Mouse (Mus musculus): ENCODE measurements around the gene Pecr.
A peak's percentile ranks its signal among the peaks of the same experiment; 100 is the strongest.
"Not testable (repeated sequence)": the region's sequence is repeated elsewhere in the genome, so short reads cannot be mapped to it uniquely, and the experiment has no call there.

Pecr gene

GRCm38 (mm10) chr1:72236363-72237006, 47.6 kb downstream of the Pecr start:
- DNase-seq (ENCODE audit: low spot score), result peak; percentile 86

- DNase-seq (ENCODE audit: low spot score), result not testable (repeated sequence)
Observed at GRCm38 (mm10) chr1:72232592-72232991, 51.5 kb downstream of the Pecr start.

DNA sequence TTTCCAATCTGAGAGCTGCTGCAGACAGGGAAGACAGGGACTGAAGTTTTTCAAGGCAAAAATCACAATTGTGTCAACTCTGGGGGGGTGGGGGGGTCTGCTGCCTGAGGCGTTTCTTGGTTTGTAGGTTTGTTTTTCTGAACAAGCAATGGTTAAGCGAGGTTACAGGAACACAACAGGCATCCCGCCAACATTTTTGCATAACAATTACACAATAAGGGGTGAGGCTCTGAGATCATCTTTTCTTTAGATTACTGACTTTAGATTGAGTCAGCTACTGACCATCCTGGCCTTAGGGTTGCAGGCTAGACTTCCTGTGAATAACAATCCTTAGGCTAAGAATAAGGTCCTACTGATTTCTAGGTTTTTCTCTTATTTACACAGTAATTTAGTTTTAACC, 55.1 kb downstream of the Pecr start:
- no peak for DNase-seq (ENCODE audit: low spot score)

GRCm38 (mm10) chr1:72227546-72227945, 56.6 kb downstream of the Pecr start:
- DNase-seq (ENCODE audit: low spot score), result no peak

DNA sequence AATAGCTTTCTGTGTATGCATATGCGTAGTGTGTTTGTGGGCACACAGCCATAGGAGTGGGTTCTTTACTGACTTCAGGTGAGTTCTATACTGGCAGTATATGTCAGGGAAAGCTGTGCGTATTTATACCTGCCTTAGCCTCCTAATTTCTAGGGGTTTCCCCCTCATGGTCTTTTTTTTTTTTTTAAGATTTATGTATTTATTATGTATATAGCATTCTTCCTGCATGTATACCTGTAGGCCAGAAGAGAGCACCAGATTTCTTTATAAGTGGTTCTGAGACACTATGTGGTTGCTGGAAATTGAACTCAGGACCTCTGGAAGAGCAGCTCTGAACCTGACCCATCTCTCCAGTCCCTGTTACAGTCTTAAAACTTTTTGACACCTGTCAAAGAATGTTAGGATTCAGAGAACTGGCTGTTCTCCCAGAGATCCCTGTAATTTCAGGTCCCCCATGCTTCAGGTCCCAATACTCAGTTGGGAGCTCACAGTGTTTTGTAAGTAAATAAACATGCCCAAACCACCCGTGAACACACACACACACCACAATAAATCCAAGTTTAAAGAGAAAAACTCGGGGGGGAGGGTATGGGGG, 57.1 kb downstream of the Pecr start:
- DNase-seq (ENCODE audit: low spot score), result no peak

- DNase-seq (ENCODE audit: low spot score), result peak; percentile 86
Observed at GRCm38 (mm10) chr1:72226172-72226886, 57.8 kb downstream of the Pecr start.

- peak; percentile 90 for DNase-seq (ENCODE audit: low spot score)
Observed at GRCm38 (mm10) chr1:72225720-72226171, 58.4 kb downstream of the Pecr start.

DNA sequence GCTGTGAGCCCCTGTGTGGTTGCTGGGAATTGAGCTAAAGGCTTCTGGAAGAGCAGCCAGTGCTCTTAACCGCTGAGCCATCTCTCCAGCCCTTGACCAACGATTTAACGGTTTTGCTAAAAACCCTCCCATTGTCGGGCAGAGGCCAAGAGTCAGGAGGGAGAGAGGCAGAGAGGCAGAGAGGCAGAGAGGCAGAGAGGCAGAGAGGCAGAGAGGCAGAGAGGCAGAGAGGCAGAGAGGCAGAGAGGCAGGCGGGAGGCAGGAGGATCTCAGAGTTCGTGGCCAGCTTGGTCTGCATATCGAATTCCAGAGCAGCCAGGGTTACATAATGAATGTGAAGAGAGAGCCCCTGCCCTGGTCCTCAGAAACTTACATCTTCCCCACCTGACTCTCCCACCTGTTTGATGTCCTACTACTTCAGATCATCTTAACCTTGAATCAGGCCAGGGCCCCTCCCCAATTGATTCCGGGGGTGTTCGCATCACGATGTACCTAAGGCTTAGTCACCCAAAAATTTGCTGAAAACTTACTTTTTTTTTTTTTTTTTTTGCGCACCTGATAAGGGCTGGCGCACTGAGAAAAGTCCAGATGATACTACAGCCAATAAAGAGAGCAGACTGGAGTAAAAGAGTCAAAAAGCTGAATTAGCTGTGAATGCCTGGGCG, 58.9 kb downstream of the Pecr start:
- no peak for DNase-seq (ENCODE audit: low spot score)

GRCm38 (mm10) chr1:72220008-72220407, 64.1 kb downstream of the Pecr start:
- DNase-seq (ENCODE audit: low spot score), result peak; percentile 62

DNA sequence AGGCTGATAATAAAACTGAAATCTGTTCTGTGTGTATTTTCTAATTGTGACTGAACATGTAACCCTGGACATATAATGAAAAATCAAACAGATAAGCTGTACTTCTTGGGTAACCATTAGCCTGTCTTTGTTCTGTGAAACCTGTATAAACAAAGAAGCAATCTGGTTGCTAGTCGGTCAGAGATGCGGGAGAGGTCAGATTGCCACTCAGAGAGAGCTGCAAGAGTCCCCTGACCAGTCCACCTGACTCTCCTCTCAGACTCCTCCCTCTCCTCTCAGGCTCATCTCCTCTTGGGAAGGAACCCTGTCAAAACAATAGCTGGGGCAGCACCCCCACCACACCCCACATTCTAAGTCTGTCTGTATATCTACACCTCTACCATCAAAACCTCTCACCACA, 65.0 kb downstream of the Pecr start:
- DNase-seq (ENCODE audit: low spot score), result no peak

GRCm38 (mm10) chr1:72218626-72219025, 65.5 kb downstream of the Pecr start:
- DNase-seq (ENCODE audit: low spot score), result no peak

- DNase-seq (ENCODE audit: low spot score), result no peak
Observed at GRCm38 (mm10) chr1:72216761-72217160, 67.4 kb downstream of the Pecr start.

DNA sequence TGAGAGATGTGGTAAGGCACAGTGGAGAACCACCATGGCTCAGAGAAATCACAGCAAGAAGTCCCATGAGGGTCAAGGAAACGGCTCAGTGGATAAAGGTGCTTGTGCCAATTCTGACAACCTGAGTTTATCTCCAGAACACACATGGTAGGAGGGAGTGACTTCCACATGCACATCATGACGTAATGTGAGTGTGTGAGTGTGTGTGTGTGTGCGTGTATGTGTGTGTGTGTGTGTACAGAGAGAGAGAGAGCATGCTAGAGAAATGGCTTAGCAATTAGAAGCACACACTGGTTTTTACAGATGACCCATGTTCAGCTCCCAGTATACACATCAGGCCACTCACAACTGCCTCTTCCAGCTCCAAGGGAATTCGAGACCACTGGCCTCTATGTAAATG, 68.9 kb downstream of the Pecr start:
- no peak for DNase-seq (ENCODE audit: low spot score)

GRCm38 (mm10) chr1:72214470-72214961, 69.6 kb downstream of the Pecr start:
- DNase-seq (ENCODE audit: low spot score), result no peak

DNA sequence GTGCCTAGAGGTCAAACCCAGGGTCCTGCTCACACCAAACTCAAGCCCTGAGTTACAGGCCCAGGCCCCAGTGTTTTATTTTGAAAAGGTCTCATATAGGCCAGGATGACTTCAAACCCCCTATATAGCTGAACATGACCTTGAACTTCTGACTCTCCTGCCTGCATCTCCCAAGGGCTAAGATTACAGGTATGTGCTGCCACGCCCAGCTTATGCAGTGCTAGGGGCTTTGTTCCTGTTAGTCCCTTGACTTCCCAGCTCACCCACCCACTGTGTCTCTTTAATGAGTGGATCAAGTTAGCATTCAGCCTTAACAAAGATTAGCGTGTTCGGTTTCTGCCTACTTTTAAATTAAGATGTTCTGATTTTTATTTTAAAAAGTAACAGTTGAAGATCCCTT, 70.2 kb downstream of the Pecr start:
- no peak for DNase-seq (ENCODE audit: low spot score)

GRCm38 (mm10) chr1:72211701-72212699, 72.1 kb downstream of the Pecr start, which contains the start of gene Mreg:
Gene Mreg, minus strand, starts transcription at chr1:72212307.
- peak; percentile 78 for DNase-seq (ENCODE audit: low spot score)

DNA sequence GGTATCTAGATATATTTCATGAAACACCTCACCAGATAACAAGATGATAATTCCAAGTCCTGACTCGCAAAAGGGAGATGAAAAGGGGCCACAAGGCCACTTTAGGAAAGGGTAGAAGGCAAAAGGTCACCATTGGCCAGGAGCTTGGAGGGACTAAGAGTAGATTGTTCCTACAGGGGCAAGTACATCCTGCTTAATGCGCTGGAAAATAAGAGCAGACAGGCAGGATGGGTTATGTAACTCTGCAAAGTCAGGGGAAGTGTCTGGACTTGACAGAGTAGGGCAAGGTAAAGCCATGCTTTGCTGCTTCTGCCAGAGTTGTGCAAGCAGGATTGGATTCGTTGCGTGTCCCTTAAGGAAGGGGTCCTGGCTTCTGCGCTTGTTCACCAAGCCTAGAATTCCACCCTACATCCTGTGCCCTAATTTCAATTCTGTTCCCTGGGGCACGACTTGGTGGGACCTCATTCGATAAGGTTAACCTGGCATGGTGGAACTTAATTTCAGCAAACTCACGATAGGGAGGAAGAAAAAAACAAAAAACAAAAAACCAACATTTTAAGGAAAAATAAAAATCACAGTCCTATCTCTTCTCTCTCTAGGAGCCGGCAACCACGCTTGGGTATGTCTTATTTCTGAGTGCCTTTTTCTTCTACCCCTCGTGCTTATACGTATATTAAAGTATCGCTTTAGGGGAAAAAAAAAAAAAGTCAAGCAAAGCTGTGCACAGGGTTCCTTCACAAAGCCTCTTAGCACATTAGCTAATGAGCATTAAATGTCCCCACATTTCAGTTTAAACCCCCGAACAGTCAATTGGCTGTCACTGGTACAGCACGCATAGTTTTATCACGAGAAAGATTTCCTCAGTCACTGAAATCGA, 73.1 kb downstream of the Pecr start:
- peak; percentile 24 for DNase-seq (ENCODE audit: low spot score)

Measured in retina, embryonic 14.5 days (tissue).